Mouse (Mus musculus) activated CD4-positive, CD25-positive, alpha-beta regulatory T cell, adult 4 months (primary cell): ENCODE results near the gene Sqor. TPM values are rescaled to one million over a fixed set of nuclear protein-coding genes. Genes with fewer than 3 reads are reported as not detected.

Experiments
- ATAC-seq: one replicate; pipeline ENCODE4 v1.8.0; 2017
- polyA plus RNA-seq, 2 experiments: library from polyadenylated mRNA; unstranded; fragments of 100-300 nt; shearing (Covaris generic); gene quantifications; one replicate each; pipeline ENCODE4 v1.2.1; 2017

Sqor gene
- polyA plus RNA-seq = 1 to 10 TPM; 5.8 to 7.3 TPM

- ATAC-seq = peak; percentile 90
These were observed at the start of gene Sqor for GRCm38 (mm10) chr2:122765071-122765793. Gene Sqor (plus strand): TSS chr2:122765237.

GRCm38 (mm10) chr2:122716301-122716842 is 48.7 kb upstream of the Sqor start:
- no peak for ATAC-seq

- no peak for ATAC-seq
These were observed 45.8 kb upstream of the Sqor start for GRCm38 (mm10) chr2:122719232-122719631.

- ATAC-seq = no peak
These were observed 44.5 kb upstream of the Sqor start for GRCm38 (mm10) chr2:122720564-122720963.

GRCm38 (mm10) chr2:122725604-122726003 is 39.4 kb upstream of the Sqor start:
- ATAC-seq = peak; percentile 32

- no peak for ATAC-seq
These were observed 33.6 kb upstream of the Sqor start for GRCm38 (mm10) chr2:122731456-122731855.

GRCm38 (mm10) chr2:122737894-122738830 is 26.9 kb upstream of the Sqor start, which contains the start of gene Bloc1s6:
Gene Bloc1s6 (plus strand): TSS chr2:122738503.
- peak; percentile 88 for ATAC-seq

- no peak for ATAC-seq
These were observed 26.0 kb upstream of the Sqor start for GRCm38 (mm10) chr2:122739023-122739422.

GRCm38 (mm10) chr2:122746461-122746860 is 18.6 kb upstream of the Sqor start:
- no peak for ATAC-seq

- ATAC-seq = peak; percentile 88
These were observed 11.2 kb upstream of the Sqor start for GRCm38 (mm10) chr2:122753739-122754343.

GRCm38 (mm10) chr2:122759791-122760190 is 5.2 kb upstream of the Sqor start:
- no peak for ATAC-seq

- ATAC-seq = no peak
These were observed 2.0 kb upstream of the Sqor start for GRCm38 (mm10) chr2:122762991-122763390.

- no peak for ATAC-seq
These were observed 511 bp upstream of the Sqor start for GRCm38 (mm10) chr2:122764526-122764925.

- no peak for ATAC-seq
These were observed 733 bp downstream of the Sqor start for GRCm38 (mm10) chr2:122765794-122766145.

- no peak for ATAC-seq
These were observed 6.0 kb downstream of the Sqor start for GRCm38 (mm10) chr2:122771002-122771401.

- no peak for ATAC-seq
These were observed 7.9 kb downstream of the Sqor start for GRCm38 (mm10) chr2:122772899-122773298.

GRCm38 (mm10) chr2:122775491-122775890 is 10.5 kb downstream of the Sqor start:
- ATAC-seq = no peak

GRCm38 (mm10) chr2:122776823-122777222 is 11.8 kb downstream of the Sqor start:
- ATAC-seq = no peak

GRCm38 (mm10) chr2:122779967-122780366 is 14.9 kb downstream of the Sqor start:
- no peak for ATAC-seq

GRCm38 (mm10) chr2:122780447-122780846 is 15.4 kb downstream of the Sqor start:
- no peak for ATAC-seq

- ATAC-seq = no peak
These were observed 16.7 kb downstream of the Sqor start for GRCm38 (mm10) chr2:122781590-122782356.

GRCm38 (mm10) chr2:122783730-122784129 is 18.7 kb downstream of the Sqor start:
- ATAC-seq = no peak
